Mouse (Mus musculus) kidney, adult 2 months (tissue): ENCODE results near the gene Aacs.

Source experiments
- CTCF ChIP-seq: fragments of 200-500 bp; conservative IDR thresholded peaks from 2 replicates; pipeline ENCODE4 v1.5.1; 2011; ENCODE audit warnings: low read depth, mild to moderate bottlenecking, control low read depth, low read length, moderate library complexity, mixed read lengths; ENCODE audit not compliant: insufficient read depth, insufficient read length
- POLR2A ChIP-seq: fragments of 200-500 bp; IDR thresholded peaks from one replicate; pipeline ENCODE4 v1.6.1; 2011; ENCODE audit warnings: low read depth, low read length, control low read depth

DNA sequence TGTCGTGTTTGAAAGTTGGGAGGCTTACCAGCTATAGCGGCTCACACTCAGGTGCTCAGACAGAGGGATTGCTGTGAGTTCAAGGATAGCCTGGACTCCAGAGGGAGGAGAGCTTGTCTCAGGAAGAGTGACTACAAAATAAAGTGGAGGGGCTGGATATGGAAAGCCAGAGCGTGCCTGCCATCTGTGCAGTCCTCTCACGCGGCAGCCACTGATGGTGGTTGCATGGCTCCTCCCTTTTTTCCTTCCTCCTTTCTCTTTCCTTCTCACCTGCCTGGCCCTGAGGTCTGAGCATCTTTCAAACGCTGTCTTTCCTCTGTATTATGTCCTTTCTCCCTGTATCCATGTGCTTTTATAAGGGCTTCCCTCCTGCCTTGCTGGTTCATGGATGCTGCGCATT lies 2.4 kb downstream of the Aacs start:
- TF ChIP-seq POLR2A (no peak), CTCF (no peak)
